Comparison of ENCODE assay signal across 14 mouse cellular contexts in the genomic region with DNA sequence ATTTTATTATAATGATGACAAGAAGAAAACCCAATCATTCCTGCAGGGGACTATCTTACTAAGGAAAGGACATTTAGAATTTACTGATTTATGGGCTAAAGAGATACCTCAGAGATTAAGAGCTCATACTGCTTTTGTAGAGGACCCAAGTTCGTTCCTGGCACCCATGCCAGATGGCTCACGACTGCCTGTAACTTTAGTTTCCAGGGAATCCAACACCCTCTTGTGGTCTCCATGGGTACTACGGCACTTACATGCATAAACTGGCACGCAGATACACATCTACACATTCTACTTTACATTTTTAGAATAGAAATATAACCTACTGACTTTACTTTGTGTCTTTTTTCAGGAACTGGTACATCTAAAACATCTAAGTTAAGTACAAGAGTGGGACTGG. TPM values are rescaled to one million over a fixed set of nuclear protein-coding genes. Genes with fewer than 3 reads are reported as not detected.
A peak's percentile ranks its signal among the peaks of the same experiment; 100 is the strongest.
DNase-seq lines count a peak whose midpoint lies in the region; ATAC-seq and TF ChIP-seq lines count a peak whose summit lies in the region.
"Had no signal": no experiment of that assay in that cellular context is flagged by ENCODE, and none has a peak within 500 bp of the region (broad histone marks: within the 10 kb centered on the region; RNA-seq: fewer than 3 reads in every experiment).

No protein-coding gene starts in this region.

- ATAC-seq in kidney, embryonic 14.5 days (ENCODE audit: low FRiP score, low TSS enrichment), result no peak
- no peak for ATAC-seq in lung, embryonic 16.5 days (ENCODE audit: low read depth)
- ATAC-seq in stomach, embryonic 16.5 days (ENCODE audit: insufficient read depth, low FRiP score), result no peak
- ATAC-seq: inflammation-experienced regulatory T-cells, adult 6 months; midbrain, embryonic 16.5 days had no signal

- peaks cover 7% of the 10 kb centered on the region for H3K4me1 ChIP-seq in kidney, adult 2 months (ENCODE audit: control insufficient read depth, insufficient read depth, low read length)
- H3K4me1 ChIP-seq in kidney, embryonic 14.5 days (ENCODE audit: control insufficient read depth, insufficient read depth, low read length), result no peaks in the 10 kb centered on the region
- peaks cover 13% of the 10 kb centered on the region for H3K4me1 ChIP-seq in lung, embryonic 16.5 days (replicated peaks; ENCODE audit: control insufficient read depth, insufficient read depth, low read length)
- H3K4me1 ChIP-seq in stomach, embryonic 16.5 days (ENCODE audit: control insufficient read depth, insufficient read depth, low read length), result peaks cover 6% of the 10 kb centered on the region; the same call in 1 of the 2 replicates
- no peaks in the 10 kb centered on the region for H3K4me1 ChIP-seq in midbrain, embryonic 10.5 days
- H3K4me1 ChIP-seq: forebrain, embryonic 12.5 days; liver, embryonic 13.5 days had no signal

- WGBS in kidney, adult 2 months, result 84% methylated on average over 4 of the region's 4 CpGs
- WGBS in kidney, embryonic 14.5 days, result 95% methylated on average over 4 of the region's 4 CpGs
- WGBS in lung, embryonic 16.5 days, result 92% methylated on average over 4 of the region's 4 CpGs
- WGBS in stomach, embryonic 16.5 days, result 92% methylated on average over 4 of the region's 4 CpGs
- WGBS in midbrain, embryonic 10.5 days, result 97% methylated on average over 4 of the region's 4 CpGs

- no peak overlapping the region for H3K9ac ChIP-seq in kidney, embryonic 14.5 days (ENCODE audit: low read depth, low read length)
- no peak overlapping the region for H3K9ac ChIP-seq in lung, embryonic 16.5 days (ENCODE audit: low read length)
- H3K9ac ChIP-seq in stomach, embryonic 16.5 days (ENCODE audit: low read length), result no peak overlapping the region
- H3K9ac ChIP-seq: forebrain, embryonic 12.5 days; liver, embryonic 13.5 days had no signal

- H3K36me3 ChIP-seq in kidney, adult 2 months (ENCODE audit: control insufficient read depth, insufficient read depth, low read length), result no peaks in the 10 kb centered on the region; the same call in none of the 2 replicates
- peaks cover 5% of the 10 kb centered on the region; the same call in 1 of the 2 replicates for H3K36me3 ChIP-seq in kidney, embryonic 14.5 days (ENCODE audit: control insufficient read depth, insufficient read depth, low read length)
- peaks cover 15% of the 10 kb centered on the region for H3K36me3 ChIP-seq in lung, embryonic 16.5 days (ENCODE audit: control insufficient read depth, insufficient read depth, low read length)
- H3K36me3 ChIP-seq in stomach, embryonic 16.5 days (ENCODE audit: control insufficient read depth, insufficient read depth, low read length), result no peaks in the 10 kb centered on the region
- H3K36me3 ChIP-seq in midbrain, embryonic 10.5 days, result peaks cover 55% of the 10 kb centered on the region
- H3K36me3 ChIP-seq: forebrain, embryonic 12.5 days had no signal

- peaks cover 3% of the 10 kb centered on the region; the same call in 1 of the 2 replicates for H3K9me3 ChIP-seq in kidney, embryonic 14.5 days (ENCODE audit: control insufficient read depth, low read length)
- no peaks in the 10 kb centered on the region for H3K9me3 ChIP-seq in lung, embryonic 16.5 days (ENCODE audit: control insufficient read depth, low read length)
- no peaks in the 10 kb centered on the region; the same call in 1 of the 2 replicates for H3K9me3 ChIP-seq in stomach, embryonic 16.5 days (replicated peaks; ENCODE audit: control insufficient read depth, low read length)
- H3K9me3 ChIP-seq in midbrain, embryonic 10.5 days (replicated peaks), result peaks cover 11% of the 10 kb centered on the region; the same call in 1 of the 2 replicates
- H3K9me3 ChIP-seq: forebrain, embryonic 12.5 days had no signal

- H3K4me3 ChIP-seq in kidney, adult 2 months (ENCODE audit: insufficient read depth, low read depth, low read length), result no peak overlapping the region
- H3K4me3 ChIP-seq in kidney, embryonic 14.5 days (ENCODE audit: low read length), result no peak overlapping the region
- H3K4me3 ChIP-seq in lung, embryonic 16.5 days (ENCODE audit: low read length), result no peak overlapping the region
- H3K4me3 ChIP-seq in stomach, embryonic 16.5 days (replicated peaks; ENCODE audit: low read length), result no peak overlapping the region
- H3K4me3 ChIP-seq in midbrain, embryonic 10.5 days, result no peak overlapping the region
- H3K4me3 ChIP-seq: forebrain, embryonic 12.5 days; liver, embryonic 13.5 days had no signal

- TF ChIP-seq POLR2A in kidney, adult 2 months (IDR thresholded peaks at IDR 0.05; ENCODE audit: low read depth, low read length), result no peak

- peak; percentile 20 for DNase-seq in cerebellum, adult 9-10 months
- DNase-seq in cerebellum, adult 8-10 months, result no peak
- no peak for DNase-seq in kidney, adult 2 months
- no peak for DNase-seq in lung, postnatal 25 days (ENCODE audit: low spot score)
- DNase-seq in midbrain, embryonic 10.5 days (ENCODE audit: low spot score), result no peak
- DNase-seq: gastrocnemius, postnatal 14 days; liver, embryonic 13.5 days; right cerebral cortex, postnatal 25 days had no signal

- no peaks in the 10 kb centered on the region for H3K27me3 ChIP-seq in kidney, adult 2 months (replicated peaks; ENCODE audit: control insufficient read depth, insufficient read depth, low read length)
- no peaks in the 10 kb centered on the region for H3K27me3 ChIP-seq in kidney, embryonic 14.5 days (ENCODE audit: control insufficient read depth, insufficient read depth, low read length)
- H3K27me3 ChIP-seq in lung, embryonic 16.5 days (ENCODE audit: control insufficient read depth, insufficient read depth, low read depth, low read length), result no peaks in the 10 kb centered on the region
- no peaks in the 10 kb centered on the region for H3K27me3 ChIP-seq in stomach, embryonic 16.5 days (ENCODE audit: control insufficient read depth, insufficient read depth, low read length)
- no peaks in the 10 kb centered on the region for H3K27me3 ChIP-seq in midbrain, embryonic 10.5 days (ENCODE audit: low read depth, poor library complexity, severe bottlenecking)
- H3K27me3 ChIP-seq: forebrain, embryonic 12.5 days; liver, embryonic 13.5 days had no signal

- H3K27ac ChIP-seq in kidney, adult 2 months (ENCODE audit: insufficient read depth, low read depth, low read length), result no peak overlapping the region
- H3K27ac ChIP-seq in kidney, embryonic 14.5 days (ENCODE audit: low read depth, low read length), result no peak overlapping the region
- peak overlapping the region; percentile 54 for H3K27ac ChIP-seq in lung, embryonic 16.5 days (ENCODE audit: low read length)
- peak overlapping the region; percentile 69 for H3K27ac ChIP-seq in stomach, embryonic 16.5 days (ENCODE audit: low read length)
- no peak overlapping the region for H3K27ac ChIP-seq in midbrain, embryonic 10.5 days (replicated peaks)
- H3K27ac ChIP-seq: forebrain, embryonic 12.5 days; liver, embryonic 13.5 days had no signal

- peak; percentile 25; the same call in 1 of the 2 replicates for TF ChIP-seq CTCF in kidney, adult 2 months (conservative IDR thresholded peaks at IDR 0.05; ENCODE audit: insufficient read depth, insufficient read length, low read depth, low read length)

- H3K4me2 ChIP-seq in kidney, embryonic 14.5 days (replicated peaks; ENCODE audit: low read depth, low read length), result no peak overlapping the region
- H3K4me2 ChIP-seq in lung, embryonic 16.5 days (ENCODE audit: low read depth, low read length), result no peak overlapping the region
- H3K4me2 ChIP-seq in stomach, embryonic 16.5 days (ENCODE audit: low read depth, low read length), result no peak overlapping the region
- H3K4me2 ChIP-seq: forebrain, embryonic 12.5 days; liver, embryonic 13.5 days had no signal

RNA-seq across cellular contexts. Expression of gene Fermt2, which starts 37.2 kb away (rescaled TPM):
- polyA plus RNA-seq in kidney, adult 2 months (2012; rRNA removed), result 40.8 and 47.2 TPM in 2 replicates
- 147 and 172 TPM in 2 replicates for polyA plus RNA-seq in kidney, embryonic 14.5 days (2014; fragmentation: Nextera tagmentation; extraction: Ambion mirVana)
- 276 and 304 TPM in 2 replicates for polyA plus RNA-seq in lung, embryonic 16.5 days (2015; fragmentation: Nextera tagmentation; extraction: Ambion mirVana)
- polyA plus RNA-seq in stomach, embryonic 16.5 days (2015; fragmentation: Nextera tagmentation; extraction: Ambion mirVana), result 213 and 235 TPM in 2 replicates
- 72.8 and 82.8 TPM in 2 replicates for polyA plus RNA-seq in midbrain, embryonic 10.5 days (2016; fragmentation: Nextera tagmentation; extraction: Ambion mirVana)
- polyA plus RNA-seq: inflammation-experienced regulatory T-cells, adult 6 months had no signal

Comparison
In these comparisons a context has a peak if more than half of its experiments do, and no peak if none do; other contexts are left out.
1. H3K27ac ChIP-seq: peak in lung, embryonic 16.5 days (single experiment) and stomach, embryonic 16.5 days (single experiment); none in kidney, adult 2 months (single experiment), kidney, embryonic 14.5 days (single experiment) and midbrain, embryonic 10.5 days (single experiment).